14 mouse cellular contexts compared by ENCODE assay signal in the genomic region with DNA sequence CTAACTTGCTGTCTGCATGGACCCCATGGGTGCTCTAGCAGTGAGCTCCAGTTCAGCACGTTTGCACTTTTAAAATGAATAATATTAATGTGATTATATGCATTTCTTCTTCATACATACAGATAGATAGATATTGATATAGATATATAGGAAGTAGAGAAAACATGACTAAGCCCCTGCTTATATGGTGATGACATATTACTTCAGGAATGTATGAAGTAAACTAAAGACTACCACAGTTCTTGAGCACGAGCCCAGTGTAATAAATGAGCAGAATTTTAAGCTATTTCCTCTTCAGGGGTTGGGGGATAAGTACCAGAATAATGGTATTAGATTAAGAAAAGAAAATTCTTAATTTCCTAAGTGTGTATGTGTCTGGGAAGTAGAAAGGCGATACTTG.
DNase-seq lines count a peak whose midpoint lies in the region; ATAC-seq and TF ChIP-seq lines count a peak whose summit lies in the region.
"Had no signal": no experiment of that assay in that cellular context is flagged by ENCODE, and none has a peak within 500 bp of the region (broad histone marks: within the 10 kb centered on the region; RNA-seq: fewer than 3 reads in every experiment).

No protein-coding gene starts in this region.

- H3K4me1 ChIP-seq in heart, embryonic 15.5 days (replicated peaks): no peaks in the 10 kb centered on the region
- no peaks in the 10 kb centered on the region for H3K4me1 ChIP-seq in MEL (ENCODE audit: control insufficient read depth in 1 of 2, insufficient read depth in 2 of 2, low read length in 2 of 2)
- H3K4me1 ChIP-seq in embryonic facial prominence, embryonic 15.5 days: peaks cover 7% of the 10 kb centered on the region; the same call in 1 of the 2 replicates
- H3K4me1 ChIP-seq in limb, embryonic 15.5 days: peaks cover 18% of the 10 kb centered on the region
- H3K4me1 ChIP-seq: midbrain, embryonic 13.5 days had no signal

- 0 out of 2 replicates have a peak overlapping the region, but pooled peaks have one; percentile 35 for H3K27ac ChIP-seq in heart, embryonic 15.5 days
- peak overlapping the region; percentile 32; the same call in 1 of the 2 replicates for H3K27ac ChIP-seq in MEL (ENCODE audit: control insufficient read depth, low read depth, low read length)
- peak overlapping the region; percentile 78 for H3K27ac ChIP-seq in embryonic facial prominence, embryonic 15.5 days (replicated peaks)
- peak overlapping the region; percentile 88 for H3K27ac ChIP-seq in limb, embryonic 15.5 days
- H3K27ac ChIP-seq: hindbrain, embryonic 10.5 days; liver, embryonic 14.5 days; midbrain, embryonic 13.5 days had no signal

- no peak for TF ChIP-seq EP300 in MEL (IDR thresholded peaks at IDR 0.05; ENCODE audit: low read depth in 1 of 2, low read length in 2 of 2)

- 64% methylated on average over 3 of the region's 3 CpGs for WGBS in heart, embryonic 15.5 days
- WGBS in embryonic facial prominence, embryonic 15.5 days: 60% methylated on average over 3 of the region's 3 CpGs
- WGBS in limb, embryonic 15.5 days: 55% methylated on average over 3 of the region's 3 CpGs

- intact Hi-C loops in heart, postnatal 10 days (cut with DNase I): no loop called here

- H3K4me2 ChIP-seq in heart, embryonic 15.5 days: no peak overlapping the region
- H3K4me2 ChIP-seq in embryonic facial prominence, embryonic 15.5 days (replicated peaks): no peak overlapping the region
- H3K4me2 ChIP-seq in limb, embryonic 15.5 days: no peak overlapping the region
- H3K4me2 ChIP-seq: midbrain, embryonic 13.5 days had no signal

- no peak for DNase-seq in heart, postnatal 10 days
- no peak for DNase-seq in MEL (ENCODE audit: low read depth, low spot score)
- no peak for DNase-seq in urinary bladder, postnatal 25 days (ENCODE audit: low spot score)
- no peak for DNase-seq in urinary bladder, postnatal 4 days (ENCODE audit: low spot score in 2 of 2)
- no peak for DNase-seq in urinary bladder, adult 2 months (ENCODE audit: low spot score)
- DNase-seq: cerebellum, adult 11-12 months; kidney, adult 18-20 months; right cerebral cortex, postnatal 4 days had no signal

- TF ChIP-seq POLR2A in MEL (IDR thresholded peaks at IDR 0.05; ENCODE audit: control insufficient read depth in 1 of 2, insufficient read depth in 1 of 2, low read depth in 1 of 2, low read length in 2 of 2, poor library complexity in 1 of 2): no peak

- no peak for ATAC-seq in heart, embryonic 15.5 days (replicated peaks; ENCODE audit: insufficient number of reproducible peaks, insufficient read depth, low FRiP score, low read depth)
- no peak for ATAC-seq in embryonic facial prominence, embryonic 15.5 days (ENCODE audit: insufficient number of reproducible peaks, low FRiP score, low TSS enrichment, low read depth)
- no peak for ATAC-seq in limb, embryonic 15.5 days (ENCODE audit: insufficient number of reproducible peaks, low FRiP score, low TSS enrichment, low read depth)
- ATAC-seq: midbrain, embryonic 13.5 days had no signal

- no peaks in the 10 kb centered on the region for H3K79me2 ChIP-seq in MEL (ENCODE audit: control insufficient read depth, insufficient read depth, low read length, poor library complexity)

- TF ChIP-seq CTCF in MEL (IDR thresholded peaks at IDR 0.05 in 2 of 3, conservative IDR thresholded peaks at IDR 0.05 in 1 of 3; ENCODE audit: control insufficient read depth in 1 of 3, insufficient read depth in 1 of 3, low read depth in 2 of 3, low read length in 3 of 3, poor library complexity in 1 of 3, severe bottlenecking in 1 of 3): no peak

- H3K9me3 ChIP-seq in heart, embryonic 15.5 days (replicated peaks): no peaks in the 10 kb centered on the region
- no peaks in the 10 kb centered on the region for H3K9me3 ChIP-seq in MEL (replicated peaks; ENCODE audit: insufficient read depth, low read length)
- no peaks in the 10 kb centered on the region for H3K9me3 ChIP-seq in embryonic facial prominence, embryonic 15.5 days (replicated peaks)
- no peaks in the 10 kb centered on the region for H3K9me3 ChIP-seq in limb, embryonic 15.5 days
- H3K9me3 ChIP-seq: hindbrain, embryonic 10.5 days; midbrain, embryonic 13.5 days had no signal

- no peaks in the 10 kb centered on the region for H3K27me3 ChIP-seq in heart, embryonic 15.5 days
- H3K27me3 ChIP-seq in MEL (ENCODE audit: control insufficient read depth in 1 of 2, insufficient read depth in 2 of 2, low read length in 2 of 2): no peaks in the 10 kb centered on the region
- H3K27me3 ChIP-seq in embryonic facial prominence, embryonic 15.5 days: no peaks in the 10 kb centered on the region
- no peaks in the 10 kb centered on the region for H3K27me3 ChIP-seq in limb, embryonic 15.5 days
- H3K27me3 ChIP-seq: midbrain, embryonic 13.5 days had no signal

- H3K4me3 ChIP-seq in heart, embryonic 15.5 days: no peak overlapping the region
- no peak overlapping the region for H3K4me3 ChIP-seq in MEL (ENCODE audit: control insufficient read depth in 1 of 2, insufficient read depth in 1 of 2, low read depth in 2 of 2, low read length in 2 of 2)
- no peak overlapping the region for H3K4me3 ChIP-seq in embryonic facial prominence, embryonic 15.5 days (replicated peaks)
- no peak overlapping the region for H3K4me3 ChIP-seq in limb, embryonic 15.5 days
- H3K4me3 ChIP-seq: hindbrain, embryonic 10.5 days; midbrain, embryonic 13.5 days had no signal

- TF ChIP-seq RAD21 in MEL (IDR thresholded peaks at IDR 0.05; ENCODE audit: low read depth, low read length): no peak

- no peak overlapping the region for H3K9ac ChIP-seq in heart, embryonic 15.5 days
- H3K9ac ChIP-seq in MEL (ENCODE audit: control insufficient read depth, low read depth, low read length, poor library complexity, severe bottlenecking): no peak overlapping the region
- H3K9ac ChIP-seq in embryonic facial prominence, embryonic 15.5 days: no peak overlapping the region
- H3K9ac ChIP-seq in limb, embryonic 15.5 days: no peak overlapping the region
- H3K9ac ChIP-seq: liver, embryonic 14.5 days; midbrain, embryonic 13.5 days had no signal

- H3K36me3 ChIP-seq in heart, embryonic 15.5 days: peaks cover 6% of the 10 kb centered on the region; the same call in 1 of the 2 replicates
- H3K36me3 ChIP-seq in MEL (ENCODE audit: control insufficient read depth in 1 of 2, insufficient read depth in 2 of 2, low read length in 2 of 2): peaks cover 0 to 2% of the 10 kb centered on the region in 2 experiments; a peak in 2 of 4 replicates
- H3K36me3 ChIP-seq in embryonic facial prominence, embryonic 15.5 days: no peaks in the 10 kb centered on the region
- no peaks in the 10 kb centered on the region for H3K36me3 ChIP-seq in limb, embryonic 15.5 days

TF ChIP-seq in MEL, 35 proteins besides CTCF, POLR2A, EP300 and RAD21:
- TF ChIP-seq CHD2 (IDR thresholded peaks at IDR 0.05; ENCODE audit: low read length) (no peak), TCF12 (IDR thresholded peaks at IDR 0.05; ENCODE audit: low read depth, low read length) (no peak), ZC3H11A (IDR thresholded peaks at IDR 0.05; ENCODE audit: low read depth, low read length) (no peak), GATA1 (IDR thresholded peaks at IDR 0.05; ENCODE audit: low read depth, low read length) (no peak), KAT2A (conservative IDR thresholded peaks at IDR 0.05; ENCODE audit: low read depth, low read length) (no peak), CHD1 (IDR thresholded peaks at IDR 0.05; ENCODE audit: low read depth, low read length) (no peak), E2F4 (IDR thresholded peaks at IDR 0.05; ENCODE audit: borderline replicate concordance, low read depth, low read length) (no peak), TBP (IDR thresholded peaks at IDR 0.05; ENCODE audit: low read depth, low read length) (no peak), MAZ (IDR thresholded peaks at IDR 0.05; ENCODE audit: low read depth, low read length) (no peak), ETS1 (IDR thresholded peaks at IDR 0.05; ENCODE audit: low read depth, low read length) (no peak), POLR2AphosphoS2 (IDR thresholded peaks at IDR 0.05; ENCODE audit: low read length) (no peak), SMC3 (IDR thresholded peaks at IDR 0.05; ENCODE audit: low read depth, low read length) (no peak), USF2 (IDR thresholded peaks at IDR 0.05; ENCODE audit: borderline replicate concordance in 1 of 2, insufficient read depth in 1 of 2, low read depth in 1 of 2, low read length in 2 of 2) (no peak), ZNF384 (IDR thresholded peaks at IDR 0.05; ENCODE audit: low read depth, low read length) (no peak), MAFK (IDR thresholded peaks at IDR 0.05; ENCODE audit: borderline replicate concordance, low read depth, low read length) (no peak), MYC (IDR thresholded peaks at IDR 0.05; ENCODE audit: low read depth, low read length) (no peak), RCOR1 (IDR thresholded peaks at IDR 0.05; ENCODE audit: low read depth, low read length) (no peak), ZMIZ1 (IDR thresholded peaks at IDR 0.05; ENCODE audit: low read depth, low read length) (no peak), UBTF (IDR thresholded peaks at IDR 0.05; ENCODE audit: borderline replicate concordance, insufficient read depth, low read depth, low read length) (no peak)

Comparison
In these comparisons a context has a peak if more than half of its experiments do, and no peak if none do; other contexts are left out.
1. H3K27ac ChIP-seq: peak in every context shown above with its lines; median percentile 88 in limb, embryonic 15.5 days; 78 in embryonic facial prominence, embryonic 15.5 days; 35 in heart, embryonic 15.5 days; 32 in MEL.